In the genomic region with DNA sequence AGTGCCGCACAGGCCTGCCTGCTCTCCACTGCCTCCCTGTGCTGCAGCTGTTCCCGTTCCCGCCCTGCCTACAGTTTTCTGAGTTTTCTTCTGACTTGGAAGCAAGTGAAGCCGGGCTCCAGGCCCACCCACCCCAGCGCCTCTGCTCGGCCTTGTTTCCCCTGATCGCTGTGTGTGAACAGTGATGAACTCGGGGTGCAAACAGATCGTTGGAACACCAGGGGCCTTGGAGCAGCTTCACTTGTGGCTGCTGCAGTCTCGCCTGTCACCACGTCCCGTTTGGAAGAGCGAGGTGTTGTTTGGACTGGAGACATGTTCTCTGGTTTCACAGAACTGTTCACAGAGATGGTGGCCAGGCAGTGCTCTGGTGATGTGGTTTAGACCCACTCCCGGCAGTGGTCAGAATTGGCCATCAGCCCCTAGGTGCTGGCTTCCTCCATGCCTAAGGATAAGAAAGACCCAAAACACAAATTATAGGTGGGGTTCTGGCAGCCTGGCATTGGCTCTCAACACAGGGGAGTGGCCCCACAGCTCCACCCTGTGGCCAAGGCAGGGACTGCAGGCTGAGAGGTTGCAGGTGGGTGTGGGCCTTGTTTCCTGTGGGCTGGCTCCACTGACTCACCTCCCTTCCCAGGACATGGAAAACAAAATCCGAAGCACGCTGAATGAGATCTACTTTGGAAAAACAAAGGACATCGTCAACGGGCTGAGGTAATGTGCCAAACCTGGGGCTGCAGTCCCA, we compare ENCODE assay signal across 8 mouse cellular contexts. TPM values are rescaled to one million over a fixed set of nuclear protein-coding genes. Genes with fewer than 3 reads are reported as not detected.
DNase-seq lines count a peak whose midpoint lies in the region; ATAC-seq and TF ChIP-seq lines count a peak whose summit lies in the region.

No protein-coding gene starts in this region.

- H3K27me3 ChIP-seq in forebrain, embryonic 14.5 days (replicated peaks; ENCODE audit: control insufficient read depth, insufficient read depth, low read length): no peaks in the 10 kb centered on the region
- no peaks in the 10 kb centered on the region for H3K27me3 ChIP-seq in forebrain, embryonic 16.5 days (replicated peaks; ENCODE audit: control insufficient read depth, insufficient read depth, low read length)
- H3K27me3 ChIP-seq in hindbrain, postnatal 0 days (ENCODE audit: insufficient read depth, low read length): no peaks in the 10 kb centered on the region
- H3K27me3 ChIP-seq in midbrain, embryonic 14.5 days (ENCODE audit: control insufficient read depth, insufficient read depth, low read length): no peaks in the 10 kb centered on the region
- H3K27me3 ChIP-seq in splenic B cell, adult 2 months (ENCODE audit: control insufficient read depth, insufficient read depth, low read length, poor library complexity, severe bottlenecking): no peaks in the 10 kb centered on the region

- intact Hi-C loops in left cerebral cortex, postnatal 10 days (cut with DNase I): loop anchor here (5.0 kb wide), 1 partner anchor 200 kb away; no protein-coding TSS in a partner anchor

- peaks cover 60% of the 10 kb centered on the region for H3K36me3 ChIP-seq in forebrain, embryonic 14.5 days (ENCODE audit: control insufficient read depth, insufficient read depth, low read length)
- 0 out of 2 replicates have a peak, but pooled peaks cover 2% of the 10 kb centered on the region for H3K36me3 ChIP-seq in forebrain, embryonic 16.5 days (ENCODE audit: control insufficient read depth, insufficient read depth)
- peaks cover 19% of the 10 kb centered on the region for H3K36me3 ChIP-seq in hindbrain, postnatal 0 days (ENCODE audit: insufficient read depth, low read length)
- peaks cover 63% of the 10 kb centered on the region for H3K36me3 ChIP-seq in midbrain, embryonic 14.5 days (ENCODE audit: control insufficient read depth, insufficient read depth, low read length)
- peaks cover 8% of the 10 kb centered on the region for H3K36me3 ChIP-seq in splenic B cell, adult 2 months (ENCODE audit: control insufficient read depth, insufficient read depth, low read length, poor library complexity, severe bottlenecking)

- TF ChIP-seq CTCF in hindbrain, postnatal 0 days (IDR thresholded peaks at IDR 0.05; ENCODE audit: low read depth): peak; percentile 98

- H3K4me3 ChIP-seq in forebrain, embryonic 14.5 days (ENCODE audit: low read depth, low read length): no peak overlapping the region
- no peak overlapping the region for H3K4me3 ChIP-seq in forebrain, embryonic 16.5 days (replicated peaks; ENCODE audit: low read length)
- no peak overlapping the region for H3K4me3 ChIP-seq in hindbrain, postnatal 0 days (ENCODE audit: low read length)
- no peak overlapping the region for H3K4me3 ChIP-seq in midbrain, embryonic 14.5 days (replicated peaks; ENCODE audit: low read depth, low read length)

- no peaks in the 10 kb centered on the region for H3K9me3 ChIP-seq in forebrain, embryonic 14.5 days (replicated peaks; ENCODE audit: control insufficient read depth, low read length)
- H3K9me3 ChIP-seq in forebrain, embryonic 16.5 days (ENCODE audit: control insufficient read depth, low read length): no peaks in the 10 kb centered on the region
- H3K9me3 ChIP-seq in hindbrain, postnatal 0 days (ENCODE audit: low read length): no peaks in the 10 kb centered on the region
- no peaks in the 10 kb centered on the region for H3K9me3 ChIP-seq in midbrain, embryonic 14.5 days (ENCODE audit: control insufficient read depth, low read length)

- no peak overlapping the region; the same call in 1 of the 2 replicates for H3K9ac ChIP-seq in forebrain, embryonic 14.5 days (ENCODE audit: low read length)
- H3K9ac ChIP-seq in forebrain, embryonic 16.5 days (replicated peaks; ENCODE audit: low read depth, low read length): no peak overlapping the region
- H3K9ac ChIP-seq in hindbrain, postnatal 0 days (replicated peaks; ENCODE audit: low read length): no peak overlapping the region
- H3K9ac ChIP-seq in midbrain, embryonic 14.5 days (replicated peaks; ENCODE audit: low read length): no peak overlapping the region

- ATAC-seq in forebrain, embryonic 14.5 days: no peak
- no peak; the same call in 1 of the 2 replicates for ATAC-seq in forebrain, embryonic 16.5 days
- ATAC-seq in hindbrain, postnatal 0 days: peak; percentile 31; the same call in 1 of the 2 replicates
- ATAC-seq in midbrain, embryonic 14.5 days (ENCODE audit: low FRiP score, low TSS enrichment): no peak

- peak; percentile 52 for DNase-seq in forebrain, embryonic 14.5 days (ENCODE audit: low spot score)
- peak; percentile 84 for DNase-seq in brain, adult 2 months (ENCODE audit: low read depth, low spot score)
- peak; percentile 94 for DNase-seq in fibroblast of lung, adult 2 months (ENCODE audit: low read depth)
- DNase-seq in hindbrain, postnatal 0 days (ENCODE audit: low spot score): peak; percentile 63
- DNase-seq in left cerebral cortex, postnatal 10 days (ENCODE audit: extremely low spot score in 1 of 2, low spot score in 2 of 2): peak; percentile 48 to 87
- peak; percentile 76 for DNase-seq in midbrain, embryonic 14.5 days
- peak; percentile 81 for DNase-seq in splenic B cell, adult 2 months (ENCODE audit: low read depth, low spot score)

- no peaks in the 10 kb centered on the region for H3K4me1 ChIP-seq in forebrain, embryonic 14.5 days (ENCODE audit: control insufficient read depth, insufficient read depth, low read length)
- H3K4me1 ChIP-seq in forebrain, embryonic 16.5 days (replicated peaks; ENCODE audit: control insufficient read depth, insufficient read depth, low read length): peaks cover 3% of the 10 kb centered on the region; the same call in 1 of the 2 replicates
- no peaks in the 10 kb centered on the region; the same call in 1 of the 2 replicates for H3K4me1 ChIP-seq in hindbrain, postnatal 0 days (ENCODE audit: insufficient read depth, low read length)
- H3K4me1 ChIP-seq in midbrain, embryonic 14.5 days (ENCODE audit: control insufficient read depth, insufficient read depth, low read length): no peaks in the 10 kb centered on the region

- H3K27ac ChIP-seq in forebrain, embryonic 14.5 days (ENCODE audit: low read depth, low read length): no peak overlapping the region
- H3K27ac ChIP-seq in forebrain, embryonic 16.5 days (ENCODE audit: low read length): no peak overlapping the region
- no peak overlapping the region for H3K27ac ChIP-seq in hindbrain, postnatal 0 days
- no peak overlapping the region for H3K27ac ChIP-seq in midbrain, embryonic 14.5 days (replicated peaks; ENCODE audit: low read depth, low read length)

- no peak overlapping the region for H3K4me2 ChIP-seq in forebrain, embryonic 14.5 days (ENCODE audit: low read length)
- H3K4me2 ChIP-seq in forebrain, embryonic 16.5 days (ENCODE audit: low read length): no peak overlapping the region
- no peak overlapping the region for H3K4me2 ChIP-seq in hindbrain, postnatal 0 days (ENCODE audit: low read depth, low read length)
- no peak overlapping the region for H3K4me2 ChIP-seq in midbrain, embryonic 14.5 days (ENCODE audit: low read length)

- WGBS in forebrain, embryonic 14.5 days: 80% methylated on average over 18 of the region's 18 CpGs
- 80% methylated on average over 18 of the region's 18 CpGs for WGBS in forebrain, embryonic 16.5 days
- 84% methylated on average over 18 of the region's 18 CpGs for WGBS in hindbrain, postnatal 0 days
- WGBS in midbrain, embryonic 14.5 days: 84% methylated on average over 18 of the region's 18 CpGs

RNA-seq across cellular contexts. Expression of a gene that starts 23.2 kb away (rescaled TPM):
- polyA plus RNA-seq in forebrain, embryonic 14.5 days (2014; fragmentation: Nextera tagmentation; extraction: Ambion mirVana): 8.9 and 10.5 TPM in 2 replicates
- 10.1 and 13.2 TPM in 2 replicates for polyA plus RNA-seq in forebrain, embryonic 16.5 days (2015; fragmentation: Nextera tagmentation; extraction: Ambion mirVana)
- total RNA-seq in hindbrain, postnatal 0 days (2014; rRNA removed): 23.1 and 23.5 TPM in 2 replicates
- polyA plus RNA-seq in hindbrain, postnatal 0 days (2015; fragmentation: Nextera tagmentation; extraction: Ambion mirVana): 13.3 and 13.7 TPM in 2 replicates
- total RNA-seq in left cerebral cortex, postnatal 10 days (2021): 10 to 100 TPM; 12.6 to 16.6 TPM
- 10.6 and 11.5 TPM in 2 replicates for polyA plus RNA-seq in midbrain, embryonic 14.5 days (2014; fragmentation: Nextera tagmentation; extraction: Ambion mirVana)

RNA-seq across cellular contexts. Expression of a gene that starts 23.3 kb away (rescaled TPM):
- polyA plus RNA-seq in forebrain, embryonic 14.5 days (2014; fragmentation: Nextera tagmentation; extraction: Ambion mirVana): 56.6 and 59.4 TPM in 2 replicates
- polyA plus RNA-seq in forebrain, embryonic 16.5 days (2015; fragmentation: Nextera tagmentation; extraction: Ambion mirVana): 56.5 and 56.7 TPM in 2 replicates
- 58.5 and 73.3 TPM in 2 replicates for total RNA-seq in hindbrain, postnatal 0 days (2014; rRNA removed)
- polyA plus RNA-seq in hindbrain, postnatal 0 days (2015; fragmentation: Nextera tagmentation; extraction: Ambion mirVana): 67.6 and 69.2 TPM in 2 replicates
- 10 to 100 TPM; 26.7 to 29.6 TPM for total RNA-seq in left cerebral cortex, postnatal 10 days (2021)
- 55.7 and 64.2 TPM in 2 replicates for polyA plus RNA-seq in midbrain, embryonic 14.5 days (2014; fragmentation: Nextera tagmentation; extraction: Ambion mirVana)
